Mouse (Mus musculus): Measurements from ENCODE around the gene Gclm. TPM values are rescaled to one million over a fixed set of nuclear protein-coding genes. Genes with fewer than 3 reads are reported as not detected.
"Not testable (repeated sequence)": the region's sequence is repeated elsewhere in the genome, so short reads cannot be mapped to it uniquely, and the experiment has no call there.

The Gclm gene
- polyA plus RNA-seq, 1 experiment from 2014 or later = 32.5 TPM

DNA sequence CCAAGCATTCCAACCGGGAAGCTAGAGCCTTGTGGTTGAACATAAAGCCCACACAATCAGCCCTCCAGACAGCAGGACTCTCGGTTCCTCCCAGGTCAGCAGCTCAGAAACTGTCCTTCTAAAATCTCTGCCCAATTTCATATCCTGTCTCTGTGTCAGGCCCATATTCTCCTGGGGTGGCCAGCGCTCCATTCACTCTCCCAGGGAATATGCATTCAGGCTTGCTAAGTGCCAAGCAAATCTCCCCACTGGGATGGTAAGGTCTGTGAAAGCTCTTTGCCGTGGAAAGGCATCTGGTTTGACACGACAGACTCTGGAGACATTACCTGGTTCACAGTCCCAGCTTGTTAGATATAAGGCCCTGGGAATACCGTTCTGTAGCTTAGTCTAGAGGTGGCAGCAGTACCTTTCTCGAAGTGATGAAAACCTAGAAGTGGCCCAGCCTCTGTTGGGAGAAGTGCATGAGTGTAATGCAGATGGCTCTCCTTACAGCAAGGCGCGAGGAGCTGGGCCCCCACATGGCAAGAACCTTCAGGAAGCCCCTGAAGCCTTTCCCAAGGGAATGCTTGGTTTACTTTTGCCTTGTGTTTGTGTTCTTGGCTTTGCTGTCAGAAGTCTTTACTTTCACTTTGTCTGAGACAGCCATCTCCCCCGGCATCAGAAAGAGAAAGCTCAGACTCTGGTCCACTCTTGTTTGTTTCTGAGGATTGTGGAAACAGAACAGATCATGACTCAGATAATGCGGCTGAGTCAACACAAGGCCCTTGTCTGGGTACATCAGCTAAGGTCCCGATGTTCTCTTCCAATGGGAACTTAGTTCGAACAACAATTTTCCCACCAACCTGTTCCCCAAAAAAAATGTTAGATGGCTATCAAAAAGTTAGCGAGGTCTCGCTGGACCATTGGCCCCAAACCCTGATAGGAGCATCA lies 36.8 kb upstream of the Gclm start:
- 88% methylated on average over 15 of the region's 15 CpGs for WGBS
- H3K27me3 ChIP-seq (ENCODE audit: low read depth, poor library complexity, severe bottlenecking) = no peaks in the 10 kb centered on the region
- H3K4me1 ChIP-seq = peaks cover 4% of the 10 kb centered on the region; the same call in 1 of the 2 replicates
- no peak overlapping the region for H3K4me3 ChIP-seq
- H3K9me3 ChIP-seq (replicated peaks) = no peaks in the 10 kb centered on the region
- DNase-seq (ENCODE audit: low spot score) = no peak
- H3K36me3 ChIP-seq = no peaks in the 10 kb centered on the region
- no peak overlapping the region for H3K27ac ChIP-seq

DNA sequence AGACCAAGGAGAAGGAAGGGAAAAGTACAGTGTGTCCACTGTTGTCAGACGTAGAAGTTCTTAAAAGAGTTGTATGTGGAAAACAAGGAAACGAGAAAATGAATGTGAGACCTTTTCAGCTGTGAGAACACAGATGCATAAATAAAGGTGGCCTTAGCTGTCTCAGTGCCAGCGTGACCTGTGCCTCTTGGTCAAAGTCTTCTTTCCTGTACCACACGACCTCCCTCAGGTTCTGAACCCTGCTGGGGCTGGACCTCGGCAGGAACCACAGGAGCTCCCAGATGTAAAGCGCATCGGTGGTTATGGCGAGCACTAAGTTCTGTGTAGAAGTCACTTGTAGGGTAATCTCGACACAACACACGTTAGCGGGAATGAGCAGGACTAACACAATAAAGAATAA lies 35.8 kb upstream of the Gclm start:
- no peaks in the 10 kb centered on the region for H3K36me3 ChIP-seq
- peaks cover 4% of the 10 kb centered on the region; the same call in 1 of the 2 replicates for H3K4me1 ChIP-seq
- WGBS = 93% methylated on average over 11 of the region's 11 CpGs
- DNase-seq (ENCODE audit: low spot score) = no peak
- no peaks in the 10 kb centered on the region for H3K9me3 ChIP-seq (replicated peaks)
- H3K27me3 ChIP-seq (ENCODE audit: low read depth, poor library complexity, severe bottlenecking) = no peaks in the 10 kb centered on the region
- no peak overlapping the region for H3K4me3 ChIP-seq
- H3K27ac ChIP-seq = no peak overlapping the region

DNA sequence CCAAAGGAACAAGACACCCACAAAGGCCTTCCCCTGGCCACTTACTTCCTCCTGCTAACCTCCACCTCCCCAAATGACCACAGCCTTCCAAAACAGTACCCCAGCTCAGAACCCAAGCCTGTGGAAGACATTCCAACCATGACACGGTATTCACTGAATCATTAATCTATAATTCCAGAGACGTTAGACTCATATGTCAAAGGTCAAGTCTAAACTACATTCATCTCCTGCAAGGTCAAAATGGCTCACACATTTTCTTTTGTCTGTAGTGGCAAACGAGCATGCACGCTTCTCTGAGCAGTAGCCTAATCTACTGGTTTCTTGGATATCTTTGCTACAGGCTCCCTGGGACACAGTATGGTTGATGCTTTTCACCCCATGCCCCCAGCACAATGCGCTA lies 34.9 kb upstream of the Gclm start:
- Histone ChIP-seq H3K4me3 (no peak overlapping the region), H3K27ac (no peak overlapping the region), H3K27me3 (ENCODE audit: low read depth, poor library complexity, severe bottlenecking) (no peaks in the 10 kb centered on the region), H3K36me3 (no peaks in the 10 kb centered on the region), H3K9me3 (replicated peaks) (no peaks in the 10 kb centered on the region), H3K4me1 (peaks cover 4% of the 10 kb centered on the region; the same call in 1 of the 2 replicates)
- 65% methylated on average over 5 of the region's 5 CpGs for WGBS
- no peak for DNase-seq (ENCODE audit: low spot score)

DNA sequence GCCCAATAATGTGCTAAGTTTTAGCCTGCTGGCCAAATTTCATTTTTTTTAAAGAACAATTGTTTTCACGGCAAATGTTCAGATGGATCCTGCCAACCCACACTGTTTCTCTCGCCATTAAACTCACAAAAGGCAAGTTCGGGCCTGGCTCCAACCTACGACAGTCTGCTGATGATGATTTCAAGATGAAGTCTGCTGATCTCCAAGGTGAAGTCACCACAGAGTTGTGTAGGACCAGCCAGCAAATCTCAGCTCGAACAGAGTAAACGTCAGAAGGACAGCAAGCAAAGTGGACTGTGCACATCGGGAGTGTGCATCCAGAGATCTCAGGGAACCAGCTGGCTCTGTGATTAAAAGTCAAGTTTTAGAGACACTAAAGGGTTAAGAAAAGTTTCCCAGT lies 34.5 kb upstream of the Gclm start:
- WGBS = 92% methylated on average over 7 of the region's 7 CpGs
- H3K27ac ChIP-seq = no peak overlapping the region
- H3K36me3 ChIP-seq = no peaks in the 10 kb centered on the region
- H3K9me3 ChIP-seq (replicated peaks) = no peaks in the 10 kb centered on the region
- no peak for DNase-seq (ENCODE audit: low spot score)
- H3K27me3 ChIP-seq (ENCODE audit: low read depth, poor library complexity, severe bottlenecking) = no peaks in the 10 kb centered on the region
- no peak overlapping the region for H3K4me3 ChIP-seq
- H3K4me1 ChIP-seq = peaks cover 4% of the 10 kb centered on the region; the same call in 1 of the 2 replicates

DNA sequence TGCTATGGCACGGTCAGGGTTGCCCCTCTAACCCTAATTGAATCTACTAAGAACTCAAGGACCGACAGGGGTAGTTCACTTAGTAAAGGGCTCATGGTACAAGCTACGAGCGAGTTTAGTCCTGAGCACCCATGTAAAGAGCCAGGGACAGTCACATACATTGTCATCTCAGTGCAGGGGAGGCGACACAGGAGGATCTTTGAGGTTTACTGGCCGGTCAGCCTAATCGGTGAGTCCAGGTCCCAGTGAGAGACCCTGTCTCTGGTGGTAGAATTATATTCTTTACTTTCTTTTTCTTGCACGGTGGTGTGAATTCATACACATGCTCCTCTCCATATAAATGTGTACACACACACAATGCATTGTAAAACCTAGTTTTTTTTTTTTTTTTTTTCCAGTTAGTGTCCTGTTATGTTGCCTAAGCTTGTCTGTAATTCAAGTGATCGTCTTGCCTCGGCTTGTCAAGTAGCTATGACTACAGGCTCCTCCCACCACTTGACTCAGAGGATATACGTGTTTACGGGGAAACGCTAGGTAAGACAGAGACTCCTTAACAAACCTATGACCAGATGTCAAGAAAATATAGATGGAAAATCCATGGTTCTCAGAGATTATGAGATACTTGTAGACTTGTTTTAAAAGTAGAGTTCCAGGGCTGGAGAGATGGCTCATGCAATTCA lies 33.8 kb upstream of the Gclm start:
- WGBS = 79% methylated on average over 13 of the region's 13 CpGs
- Histone ChIP-seq H3K36me3 (no peaks in the 10 kb centered on the region), H3K4me1 (peaks cover 4% of the 10 kb centered on the region; the same call in 1 of the 2 replicates), H3K27ac (no peak overlapping the region), H3K4me3 (no peak overlapping the region), H3K9me3 (replicated peaks) (no peaks in the 10 kb centered on the region), H3K27me3 (ENCODE audit: low read depth, poor library complexity, severe bottlenecking) (no peaks in the 10 kb centered on the region)
- DNase-seq (ENCODE audit: low spot score) = no peak

DNA sequence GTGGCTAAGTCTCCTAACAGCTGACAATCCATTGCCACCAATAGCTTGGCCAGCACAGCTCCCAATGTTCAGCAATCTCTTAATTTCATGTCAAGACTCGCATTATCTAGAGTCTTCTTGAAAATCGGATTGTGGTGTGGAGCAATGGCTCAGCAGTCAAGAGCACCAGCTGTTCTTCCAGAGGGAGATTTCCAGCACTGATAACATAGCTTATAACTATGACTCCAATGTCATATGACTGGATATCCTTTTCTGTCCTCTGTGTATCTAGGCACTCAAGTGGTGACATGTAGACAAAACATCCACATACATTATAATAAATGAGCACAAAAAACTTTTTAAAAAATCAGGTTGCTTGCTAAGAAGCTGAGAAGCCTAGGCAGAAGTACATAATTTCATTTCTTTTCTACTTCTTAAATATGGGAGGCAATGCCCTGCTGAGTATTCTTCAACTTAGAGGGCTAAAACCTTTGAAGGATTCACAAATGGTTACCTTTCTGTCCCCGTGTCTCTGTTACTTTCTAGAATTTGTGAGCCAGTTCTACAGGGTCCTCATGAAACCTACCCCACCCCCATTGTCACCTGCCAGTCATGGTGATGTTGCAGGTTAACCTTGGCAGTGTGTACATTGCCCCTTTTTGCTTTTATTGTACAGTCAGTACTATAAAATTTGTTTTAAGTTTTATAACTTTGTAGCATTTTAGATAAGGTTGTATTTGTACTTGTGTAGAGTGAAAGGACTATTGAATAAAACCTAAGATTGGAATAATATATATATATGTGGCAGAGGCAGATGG lies 23.9 kb upstream of the Gclm start:
- Histone ChIP-seq H3K27ac (no peak overlapping the region), H3K4me3 (no peak overlapping the region), H3K9me3 (replicated peaks) (no peaks in the 10 kb centered on the region), H3K36me3 (no peaks in the 10 kb centered on the region), H3K4me1 (no peaks in the 10 kb centered on the region), H3K27me3 (ENCODE audit: low read depth, poor library complexity, severe bottlenecking) (no peaks in the 10 kb centered on the region)
- 89% methylated on average over 3 of the region's 3 CpGs for WGBS
- no peak for DNase-seq (ENCODE audit: low spot score)

DNA sequence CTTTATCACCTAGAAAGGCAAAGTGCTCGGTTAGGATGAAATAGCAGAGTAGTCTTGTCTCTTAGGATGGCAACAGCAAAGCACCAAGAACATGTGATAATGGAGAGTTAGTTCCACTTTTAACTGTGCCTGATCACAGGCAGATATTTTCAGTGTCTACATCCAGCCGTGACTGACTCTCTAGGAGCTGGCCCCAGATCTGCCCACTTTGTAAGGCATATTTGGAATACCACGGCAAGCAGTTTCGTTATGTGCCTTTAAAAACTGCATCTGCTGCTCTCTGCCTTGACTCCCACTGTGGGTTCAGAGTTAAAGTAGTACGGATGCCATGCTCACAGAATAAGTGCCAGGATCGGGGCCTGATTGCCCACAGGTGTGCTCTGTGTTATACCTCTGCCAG lies 18.4 kb upstream of the Gclm start:
- WGBS = 85% methylated on average over 6 of the region's 6 CpGs

DNA sequence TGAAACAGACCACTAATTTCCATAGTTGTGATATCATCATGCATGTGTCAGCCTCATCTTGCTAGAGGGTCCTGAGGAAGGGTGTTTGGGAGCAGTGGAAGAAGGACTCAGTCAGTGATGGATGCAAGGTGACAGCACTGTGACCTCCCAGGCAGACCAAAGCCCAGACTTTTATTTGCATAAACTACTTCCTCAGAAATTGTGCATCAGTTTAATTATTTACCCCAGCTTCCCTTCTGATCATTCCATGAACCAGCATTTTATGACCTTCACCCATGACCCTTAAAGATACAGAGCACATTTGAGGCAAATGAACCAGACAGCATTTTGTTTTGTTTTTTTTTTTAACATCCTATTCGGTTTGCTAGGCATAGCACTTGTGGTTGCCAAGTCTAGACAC lies 9.6 kb upstream of the Gclm start:
- 68% methylated on average over 1 of the region's 1 CpGs for WGBS
- no peak for DNase-seq (ENCODE audit: low spot score)

More for the DNA sequence above, 18.4 kb upstream of the Gclm start:
- DNase-seq (ENCODE audit: low spot score); H3K36me3 ChIP-seq; H3K27ac ChIP-seq; H3K27me3 ChIP-seq (ENCODE audit: low read depth, poor library complexity, severe bottlenecking); H3K9me3 ChIP-seq (replicated peaks); H3K4me1 ChIP-seq; H3K4me3 ChIP-seq: not testable (repeated sequence)

DNA sequence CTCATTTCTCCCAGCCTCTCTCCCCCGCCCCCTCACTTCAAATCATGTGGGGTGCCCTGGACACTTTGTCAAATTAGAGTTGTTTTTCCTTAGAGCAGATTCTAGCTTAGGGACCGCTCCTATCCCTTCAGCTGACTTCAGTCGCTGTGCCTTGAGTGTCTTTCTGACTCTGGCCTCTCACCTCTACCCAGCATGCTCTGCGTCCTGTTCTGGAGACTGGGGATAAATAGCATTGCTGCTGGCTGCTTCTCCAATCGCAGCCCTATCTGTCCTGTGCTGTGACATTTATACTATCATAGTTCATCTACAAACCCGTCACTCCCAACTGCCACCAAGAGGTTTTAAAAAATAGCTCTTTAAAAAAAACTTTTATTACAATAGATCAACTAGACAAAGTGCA lies 2.5 kb upstream of the Gclm start:
- Histone ChIP-seq H3K27me3 (ENCODE audit: low read depth, poor library complexity, severe bottlenecking) (no peaks in the 10 kb centered on the region), H3K27ac (no peak overlapping the region), H3K4me3 (no peak overlapping the region), H3K4me1 (peaks cover 34% of the 10 kb centered on the region), H3K36me3 (no peaks in the 10 kb centered on the region), H3K9me3 (replicated peaks) (no peaks in the 10 kb centered on the region)
- DNase-seq (ENCODE audit: low spot score) = no peak
- WGBS = 62% methylated on average over 6 of the region's 6 CpGs

More for the DNA sequence above, 9.6 kb upstream of the Gclm start:
- Histone ChIP-seq H3K4me3 (no peak overlapping the region), H3K9me3 (replicated peaks) (no peaks in the 10 kb centered on the region), H3K4me1 (no peaks in the 10 kb centered on the region), H3K27ac (no peak overlapping the region), H3K27me3 (ENCODE audit: low read depth, poor library complexity, severe bottlenecking) (no peaks in the 10 kb centered on the region), H3K36me3 (no peaks in the 10 kb centered on the region)

DNA sequence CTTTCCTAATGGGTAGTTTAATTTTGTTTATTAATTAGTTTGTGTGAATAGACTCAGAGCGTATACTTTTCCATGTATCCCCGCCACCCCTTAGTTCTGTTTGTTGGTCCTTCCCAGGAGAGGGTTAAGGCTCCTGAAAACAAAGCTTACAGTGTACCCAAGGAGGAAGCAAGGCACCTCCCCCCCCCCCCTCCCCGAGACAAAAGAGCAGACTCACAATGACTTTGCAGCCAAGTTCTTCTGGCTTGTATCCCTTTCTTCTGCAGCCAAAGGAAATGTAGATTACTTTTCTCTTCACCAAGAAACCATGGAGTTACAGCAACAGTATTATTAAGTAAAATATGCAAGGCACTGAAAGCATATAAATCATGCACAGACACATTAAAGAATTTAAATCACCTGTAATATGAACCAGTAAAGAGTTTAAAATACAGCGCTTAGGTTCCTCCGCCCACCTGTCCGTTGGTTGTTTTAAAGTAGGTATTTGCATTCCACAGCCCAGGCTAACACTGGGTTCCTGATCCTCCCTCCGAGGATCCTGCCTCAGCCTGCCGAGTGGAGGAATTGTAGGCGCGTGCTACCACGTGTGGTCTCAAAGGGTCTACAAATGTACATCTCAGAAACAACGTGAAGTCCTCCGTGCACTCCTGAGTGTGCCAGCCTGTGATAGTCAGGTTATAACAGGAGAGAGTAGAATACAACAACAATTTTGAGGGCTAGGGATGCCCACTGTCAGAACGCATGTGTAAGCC lies 1.8 kb upstream of the Gclm start:
- no peaks in the 10 kb centered on the region for H3K36me3 ChIP-seq
- H3K4me1 ChIP-seq = peaks cover 34% of the 10 kb centered on the region
- H3K4me3 ChIP-seq = no peak overlapping the region
- WGBS = 56% methylated on average over 14 of the region's 14 CpGs
- H3K27me3 ChIP-seq (ENCODE audit: low read depth, poor library complexity, severe bottlenecking) = no peaks in the 10 kb centered on the region
- no peaks in the 10 kb centered on the region for H3K9me3 ChIP-seq (replicated peaks)
- no peak for DNase-seq (ENCODE audit: low spot score)
- H3K27ac ChIP-seq = peak overlapping the region; percentile 62; the same call in 1 of the 2 replicates

DNA sequence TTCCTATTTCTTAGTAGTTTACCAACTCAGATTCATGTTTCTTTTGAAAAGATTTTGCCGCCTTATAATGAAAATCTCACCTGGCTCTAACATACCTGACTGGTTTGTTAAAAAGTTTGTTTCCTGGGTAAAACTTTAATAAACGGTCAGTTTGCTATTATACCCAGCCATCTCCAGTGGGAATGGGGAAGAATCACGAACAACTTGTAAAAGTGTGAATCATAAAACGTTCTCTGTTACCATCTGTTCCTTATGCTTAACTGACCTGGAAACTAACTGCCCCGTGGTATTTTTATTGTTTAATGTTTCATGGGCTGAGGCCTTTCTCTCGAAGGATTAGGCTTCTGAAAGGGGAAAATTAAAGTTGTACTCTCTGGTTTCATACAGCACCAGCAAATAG lies 598 bp upstream of the Gclm start:
- WGBS = 61% methylated on average over 6 of the region's 6 CpGs
- H3K27ac ChIP-seq = peak overlapping the region; percentile 90
- H3K36me3 ChIP-seq = no peaks in the 10 kb centered on the region
- H3K27me3 ChIP-seq (ENCODE audit: low read depth, poor library complexity, severe bottlenecking) = no peaks in the 10 kb centered on the region
- peak overlapping the region; percentile 95 for H3K4me3 ChIP-seq
- H3K4me1 ChIP-seq = peaks cover 34% of the 10 kb centered on the region
- H3K9me3 ChIP-seq (replicated peaks) = no peaks in the 10 kb centered on the region
- no peak for DNase-seq (ENCODE audit: low spot score)

DNA sequence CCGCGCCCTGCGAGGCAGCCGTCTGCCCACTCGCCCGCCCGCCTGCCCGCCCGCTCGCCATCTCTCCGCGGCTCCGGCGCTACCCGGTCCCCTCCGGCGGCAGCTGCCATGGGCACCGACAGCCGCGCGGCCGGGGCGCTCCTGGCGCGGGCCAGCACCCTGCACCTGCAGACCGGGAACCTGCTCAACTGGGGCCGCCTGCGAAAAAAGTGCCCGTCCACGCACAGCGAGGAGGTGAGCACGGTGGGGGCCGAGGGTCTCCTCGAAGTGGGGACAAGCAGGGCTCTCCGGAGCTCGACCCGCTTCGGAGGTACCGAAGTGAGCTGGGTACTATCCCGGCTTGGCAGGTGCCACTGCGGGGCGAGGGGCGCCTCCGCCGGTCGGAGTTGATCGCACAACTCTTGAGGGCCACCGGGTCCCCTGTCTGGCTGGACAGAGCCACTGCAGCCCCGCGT lies 548 bp downstream of the Gclm start:
- Histone ChIP-seq H3K9me3 (replicated peaks) (no peaks in the 10 kb centered on the region), H3K4me1 (peaks cover 34% of the 10 kb centered on the region), H3K4me3 (peak overlapping the region; percentile 95), H3K27ac (peak overlapping the region; percentile 90), H3K36me3 (no peaks in the 10 kb centered on the region), H3K27me3 (ENCODE audit: low read depth, poor library complexity, severe bottlenecking) (no peaks in the 10 kb centered on the region)
- peak; percentile 73 for DNase-seq (ENCODE audit: low spot score)
- WGBS = under 1% methylated on average over 50 of the region's 50 CpGs
